Mouse (Mus musculus) mammary gland, adult 2 months (tissue): Measurements from ENCODE around the gene Fbxl8. TPM values are rescaled to one million over a fixed set of nuclear protein-coding genes. Genes with fewer than 3 reads are reported as not detected.

Experiments
- polyA plus RNA-seq: library from polyadenylated mRNA; depleted of rRNA; stranded (reverse); fragments of >200 nt; gene quantifications from 2 replicates; pipeline ENCODE4 v1.2.3, GENCODE M21; 2012; ENCODE audit warnings: low replicate concordance; rRNA removed

The Fbxl8 gene
- 13.6 and 27.9 TPM in 2 replicates for polyA plus RNA-seq

GRCm38 (mm10) chr8:105264024-105264982 lies at the start of gene Fbxl8, which contains the start of gene Tradd:
TSS of gene Fbxl8 (plus strand) at chr8:105264648.
TSS of gene Tradd (minus strand) at chr8:105264609.

GRCm38 (mm10) chr8:105224413-105225271 lies 39.8 kb upstream of the Fbxl8 start, which contains the start of gene D230025D16Rik:
TSS of gene D230025D16Rik (plus strand) at chr8:105225145.

GRCm38 (mm10) chr8:105254966-105255350 lies 9.5 kb upstream of the Fbxl8 start, which contains the start of gene B3gnt9:
TSS of gene B3gnt9 (minus strand) at chr8:105255153.

GRCm38 (mm10) chr8:105269461-105269947 lies 5.1 kb downstream of the Fbxl8 start, which contains the start of gene Hsf4:
TSS of gene Hsf4 (plus strand) at chr8:105269801.

GRCm38 (mm10) chr8:105275840-105276239 lies 11.4 kb downstream of the Fbxl8 start, which contains the start of gene Nol3:
TSS of gene Nol3 (plus strand) at chr8:105276140.

GRCm38 (mm10) chr8:105289805-105290460 lies 25.5 kb downstream of the Fbxl8 start, which contains the start of gene 4931428F04Rik:
TSS of gene 4931428F04Rik (minus strand) at chr8:105289864.

GRCm38 (mm10) chr8:105295895-105296573 lies 31.6 kb downstream of the Fbxl8 start, which contains the start of gene Exoc3l:
TSS of gene Exoc3l (minus strand) at chr8:105296101.

GRCm38 (mm10) chr8:105297511-105298192 lies 33.2 kb downstream of the Fbxl8 start, which contains the start of gene E2f4:
TSS of gene E2f4 (plus strand) at chr8:105297663.

GRCm38 (mm10) chr8:105305211-105306145 lies 41.0 kb downstream of the Fbxl8 start, which contains the start of gene Elmo3:
TSS of gene Elmo3 (plus strand) at chr8:105305601.

Other genes with a start within 250 kb of the Fbxl8 start
- gene Ces3a, start 216.0 kb upstream of the Fbxl8 start, polyA plus RNA-seq, result 0.06 and 3.1 TPM in 2 replicates
- gene Ces3b, start 180.9 kb upstream of the Fbxl8 start, polyA plus RNA-seq, result 1.4 TPM in 1 of 2 replicates, not detected in the other
- gene Ces4a, start 132.8 kb upstream of the Fbxl8 start, polyA plus RNA-seq, result 0.83 TPM in 1 of 2 replicates, not detected in the other
- 10.1 and 12.8 TPM in 2 replicates for gene Cbfb, start 94.0 kb upstream of the Fbxl8 start, polyA plus RNA-seq
- 21.3 and 32.9 TPM in 2 replicates for gene D230025D16Rik, start 39.5 kb upstream of the Fbxl8 start, polyA plus RNA-seq
- gene B3gnt9, start 9.5 kb upstream of the Fbxl8 start, polyA plus RNA-seq, result 20.0 and 42.4 TPM in 2 replicates
- gene Tradd, start within 50 bp of the Fbxl8 start, polyA plus RNA-seq, result 14.7 and 29.5 TPM in 2 replicates
- 5.7 and 7.1 TPM in 2 replicates for gene Hsf4, start 5.2 kb downstream of the Fbxl8 start, polyA plus RNA-seq
- 10.8 and 11.1 TPM in 2 replicates for gene Nol3, start 11.5 kb downstream of the Fbxl8 start, polyA plus RNA-seq
- 4.1 and 4.6 TPM in 2 replicates for gene 4931428F04Rik, start 25.2 kb downstream of the Fbxl8 start, polyA plus RNA-seq
- gene Exoc3l, start 31.5 kb downstream of the Fbxl8 start, polyA plus RNA-seq, result 12.2 and 13.7 TPM in 2 replicates
- 138 and 144 TPM in 2 replicates for gene E2f4, start 33.0 kb downstream of the Fbxl8 start, polyA plus RNA-seq
- 21.8 and 24.6 TPM in 2 replicates for gene Elmo3, start 41.0 kb downstream of the Fbxl8 start, polyA plus RNA-seq
- 9.4 and 10.4 TPM in 2 replicates for gene Lrrc29, start 61.6 kb downstream of the Fbxl8 start, polyA plus RNA-seq
- 90.7 and 97.1 TPM in 2 replicates for gene Tmem208, start 61.7 kb downstream of the Fbxl8 start, polyA plus RNA-seq
- 32.0 and 32.7 TPM in 2 replicates for gene Fhod1, start 83.3 kb downstream of the Fbxl8 start, polyA plus RNA-seq
- gene Slc9a5, start 84.2 kb downstream of the Fbxl8 start, polyA plus RNA-seq, result 5.3 TPM in 2 replicates
- gene Plekhg4, start 108.6 kb downstream of the Fbxl8 start, polyA plus RNA-seq, result 0.96 and 1.4 TPM in 2 replicates
- gene Kctd19, start 148.9 kb downstream of the Fbxl8 start, polyA plus RNA-seq, result 0.22 and 0.29 TPM in 2 replicates
- gene Lrrc36, start 148.9 kb downstream of the Fbxl8 start, polyA plus RNA-seq, result 1.2 and 2.4 TPM in 2 replicates
- 150 and 216 TPM in 2 replicates for gene Tppp3, start 206.9 kb downstream of the Fbxl8 start, polyA plus RNA-seq
- gene Zdhhc1, start 232.3 kb downstream of the Fbxl8 start, polyA plus RNA-seq, result 57.4 and 64.6 TPM in 2 replicates